Mouse (Mus musculus) testis, adult 2 months (tissue): ENCODE data around the gene Cbx1. TPM values are rescaled to one million over a fixed set of nuclear protein-coding genes. Genes with fewer than 3 reads are reported as not detected.

Source experiments
- H3K27ac ChIP-seq: fragments of 200-500 bp; 2 replicates; pipeline ENCODE4 v1.5.1; 2012; ENCODE audit warnings: low read depth, low read length; ENCODE audit not compliant: control insufficient read depth, insufficient read depth
- H3K27me3 ChIP-seq: fragments of 200-500 bp; 2 replicates; pipeline ENCODE4 v1.6.1; 2012; ENCODE audit warnings: mild to moderate bottlenecking, low read length, moderate library complexity; ENCODE audit not compliant: control insufficient read depth, insufficient read depth
- H3K36me3 ChIP-seq: fragments of 200-500 bp; 2 replicates; pipeline ENCODE4 v1.6.1; 2012; ENCODE audit warnings: mild to moderate bottlenecking, low read length; ENCODE audit not compliant: control insufficient read depth, insufficient read depth
- H3K4me1 ChIP-seq: fragments of 200-500 bp; 2 replicates; pipeline ENCODE4 v1.6.1; 2012; ENCODE audit warnings: low read length; ENCODE audit not compliant: control insufficient read depth, insufficient read depth
- H3K4me3 ChIP-seq: fragments of 200-500 bp; 2 replicates; pipeline ENCODE4 v1.5.1; 2012; ENCODE audit warnings: low read depth, mild to moderate bottlenecking, low read length, moderate library complexity, mixed read lengths; ENCODE audit not compliant: control insufficient read depth
- CTCF ChIP-seq: fragments of 200-500 bp; IDR thresholded peaks from 2 replicates; pipeline ENCODE4 v1.5.1; 2012; ENCODE audit warnings: low read depth, mild to moderate bottlenecking, inconsistent platforms, low read length, moderate library complexity; ENCODE audit not compliant: control insufficient read depth, insufficient read depth, insufficient replicate concordance
- POLR2A ChIP-seq: fragments of 200-500 bp; IDR thresholded peaks from 2 replicates; pipeline ENCODE4 v1.6.1; 2012; ENCODE audit warnings: low read depth, mild to moderate bottlenecking, inconsistent platforms, low read length, moderate library complexity; ENCODE audit not compliant: control insufficient read depth
- polyA plus RNA-seq: library from polyadenylated mRNA; depleted of rRNA; stranded (reverse); fragments of >200 nt; gene quantifications from 2 replicates; pipeline ENCODE4 v1.2.3, GENCODE M21; 2012

Gene Cbx1
- polyA plus RNA-seq, 1 experiment = 16.6 TPM

GRCm38 (mm10) chr11:96824783-96825495, 36.0 kb downstream of the Cbx1 start:
- H3K36me3 ChIP-seq = peaks cover 2% of the 10 kb centered on the region
- H3K4me3 ChIP-seq = peak overlapping the region; percentile 81
- peak overlapping the region; percentile 86 for H3K27ac ChIP-seq
- no peaks in the 10 kb centered on the region for H3K27me3 ChIP-seq
- TF ChIP-seq POLR2A = no peak
- TF ChIP-seq CTCF = no peak
- H3K4me1 ChIP-seq = peaks cover 29% of the 10 kb centered on the region

DNA sequence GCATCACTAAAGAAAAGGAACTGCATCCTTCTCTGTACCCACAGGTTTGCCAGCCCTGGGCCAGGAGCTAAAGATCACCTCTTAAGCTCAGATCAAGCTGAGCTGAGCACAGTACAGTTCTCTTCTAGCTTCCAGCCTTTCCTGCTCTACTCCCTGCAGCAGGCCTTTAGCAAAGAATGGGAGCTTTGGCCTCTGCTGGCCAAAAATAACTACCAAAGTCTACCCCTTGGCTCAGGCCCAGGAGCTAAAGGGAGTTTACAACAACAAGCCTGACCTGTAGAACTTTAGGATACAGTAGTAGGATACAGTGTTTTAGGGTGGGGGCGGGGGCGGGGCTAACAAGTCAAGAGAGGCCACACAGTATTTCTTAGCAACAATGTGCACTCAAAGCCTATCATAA, 37.6 kb downstream of the Cbx1 start:
- Histone ChIP-seq H3K4me1 (peaks cover 31% of the 10 kb centered on the region), H3K36me3 (no peaks in the 10 kb centered on the region; the same call in 1 of the 2 replicates), H3K4me3 (no peak overlapping the region; the same call in 1 of the 2 replicates), H3K27me3 (no peaks in the 10 kb centered on the region), H3K27ac (no peak overlapping the region; the same call in 1 of the 2 replicates)
- TF ChIP-seq CTCF (no peak), POLR2A (no peak)

DNA sequence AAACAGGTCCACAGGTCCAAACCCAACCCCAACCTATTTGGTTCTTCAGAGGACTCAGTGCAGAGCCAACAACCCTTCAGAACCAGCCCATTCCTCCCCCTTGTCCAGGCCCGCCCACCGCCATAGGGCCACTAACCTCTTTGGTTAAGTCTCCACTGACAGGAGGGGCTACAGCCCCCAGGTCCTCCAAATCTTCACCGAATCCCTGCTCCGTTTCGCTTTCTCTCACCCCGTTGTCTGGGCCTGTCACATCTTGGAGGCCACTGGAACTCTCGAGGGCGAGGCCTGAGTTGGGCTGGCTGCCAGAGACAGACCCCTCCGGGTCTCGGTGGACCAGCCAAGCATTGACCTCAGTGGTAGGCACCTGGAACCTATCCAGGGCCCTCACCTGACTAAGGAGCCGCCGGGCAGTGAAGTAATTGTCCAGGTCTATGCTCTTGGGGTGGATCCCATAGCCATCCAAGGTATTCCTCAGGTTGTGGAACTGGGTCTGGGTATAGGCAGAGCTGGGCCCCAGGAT, 38.2 kb downstream of the Cbx1 start:
- no peaks in the 10 kb centered on the region for H3K36me3 ChIP-seq
- peak overlapping the region; percentile 9; the same call in 1 of the 2 replicates for H3K4me3 ChIP-seq
- peak overlapping the region; percentile 41; the same call in 1 of the 2 replicates for H3K27ac ChIP-seq
- H3K4me1 ChIP-seq = peaks cover 32% of the 10 kb centered on the region
- H3K27me3 ChIP-seq = no peaks in the 10 kb centered on the region
- TF ChIP-seq POLR2A (no peak), CTCF (no peak)

DNA sequence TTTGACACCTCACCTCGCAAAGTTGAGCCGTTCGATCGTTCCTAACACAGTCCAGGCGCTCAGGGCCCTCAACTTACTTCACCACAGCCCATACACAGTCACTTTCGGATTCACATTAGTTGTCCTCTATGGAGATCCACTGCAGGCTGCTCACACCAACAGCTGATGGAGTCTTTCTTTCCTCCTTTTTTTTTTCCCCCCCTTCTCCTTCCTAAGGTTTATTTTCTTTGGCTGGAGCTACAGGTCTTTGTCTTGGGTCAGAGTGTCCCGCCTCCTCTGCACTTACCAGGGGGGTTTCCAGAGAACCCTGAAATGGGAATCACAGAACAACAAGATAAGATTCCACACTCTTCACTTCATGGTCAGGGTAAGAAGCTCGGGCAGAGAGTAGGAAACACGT, 39.0 kb downstream of the Cbx1 start:
- Histone ChIP-seq H3K36me3 (no peaks in the 10 kb centered on the region), H3K4me3 (peak overlapping the region; percentile 4), H3K27ac (0 out of 2 replicates have a peak overlapping the region, but pooled peaks have one; percentile 7), H3K27me3 (no peaks in the 10 kb centered on the region), H3K4me1 (peaks cover 31% of the 10 kb centered on the region)
- TF ChIP-seq POLR2A (no peak), CTCF (no peak)

DNA sequence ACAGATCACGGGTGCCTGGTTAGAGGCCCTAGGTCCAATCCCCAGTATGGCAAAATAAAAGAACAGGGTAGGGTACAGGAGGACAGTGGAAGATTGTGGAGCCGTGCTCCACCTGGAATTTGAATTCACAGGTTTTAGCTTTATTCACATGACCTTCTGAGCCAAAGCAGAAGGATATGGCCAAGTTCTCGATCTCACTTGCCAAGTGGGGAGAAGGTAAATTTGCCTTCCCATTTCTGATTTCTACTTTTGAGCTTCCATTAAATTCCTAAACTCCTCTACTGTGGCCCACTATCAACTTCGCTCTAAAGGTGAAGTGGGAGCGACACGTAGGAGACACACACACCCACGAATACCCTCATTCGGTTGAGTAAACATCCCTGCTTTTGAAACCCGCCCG, 40.0 kb downstream of the Cbx1 start:
- Histone ChIP-seq H3K27ac (peak overlapping the region; percentile 98), H3K27me3 (no peaks in the 10 kb centered on the region), H3K36me3 (no peaks in the 10 kb centered on the region), H3K4me1 (peaks cover 24% of the 10 kb centered on the region), H3K4me3 (peak overlapping the region; percentile 97)
- TF ChIP-seq CTCF (no peak), POLR2A (no peak)

GRCm38 (mm10) chr11:96829403-96829812, 40.5 kb downstream of the Cbx1 start:
- Histone ChIP-seq H3K27ac (peak overlapping the region; percentile 98), H3K36me3 (no peaks in the 10 kb centered on the region), H3K4me3 (peak overlapping the region; percentile 97), H3K4me1 (peaks cover 20% of the 10 kb centered on the region), H3K27me3 (no peaks in the 10 kb centered on the region)
- TF ChIP-seq CTCF (no peak; the same call in 1 of the 2 replicates), POLR2A (peak; percentile 89)

- H3K4me3 ChIP-seq = peak within 1 kb of the TSS; percentile 97
- no peaks in the 10 kb centered on the region for H3K36me3 ChIP-seq
- no peaks in the 10 kb centered on the region for H3K27me3 ChIP-seq
- TF ChIP-seq CTCF (no peak), POLR2A (peak; percentile 81)
- H3K27ac ChIP-seq = peak within 1 kb of the TSS; percentile 99
- H3K4me1 ChIP-seq = peaks cover 18% of the 10 kb centered on the region
Observed at GRCm38 (mm10) chr11:96829813-96830538, 41.0 kb downstream of the Cbx1 start, which contains the start of gene Nfe2l1. TSS of gene Nfe2l1 (minus strand) at chr11:96829968.
